Mouse (Mus musculus): ENCODE data around the gene Abcc4.

DNA sequence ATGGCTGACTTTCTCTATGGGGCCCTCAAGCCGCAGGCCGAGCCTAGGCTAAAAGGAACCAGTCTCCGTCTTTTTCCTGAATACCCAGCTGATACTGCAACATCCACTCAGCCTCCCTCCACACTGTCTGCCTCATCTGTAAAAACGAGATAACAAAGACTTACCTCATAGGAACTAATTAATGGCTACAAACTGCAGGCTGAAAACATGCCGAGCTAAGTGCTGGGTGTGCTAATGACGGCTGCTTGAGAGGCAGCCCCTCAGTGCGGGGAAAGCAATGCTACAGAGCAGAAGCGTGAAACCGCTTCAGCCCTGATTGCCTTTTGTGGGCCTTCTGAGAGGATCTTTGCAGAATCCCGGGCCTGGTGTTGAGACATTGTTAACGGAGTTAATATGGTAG, 219.7 kb downstream of the Abcc4 start:
- TF ChIP-seq TAL1 (IDR thresholded peaks at IDR 0.05; ENCODE audit: low read length) (no peak), GATA1 (IDR thresholded peaks at IDR 0.05; ENCODE audit: low read length) (no peak)

Data from erythroblast, embryonic 14.5 days (primary cell).